Mouse (Mus musculus) heart, embryonic 16.5 days (tissue): Measurements from ENCODE around the gene Lrpap1. TPM values are rescaled to one million over a fixed set of nuclear protein-coding genes. Genes with fewer than 3 reads are reported as not detected.

Experiments used
- ATAC-seq: fragments of 200-750 bp; cut with Nextera tagmentation; replicated peaks from 2 replicates; pipeline ENCODE4 v1.8.0; 2017; ENCODE audit warnings: moderate number of reproducible peaks; ENCODE audit not compliant: insufficient read depth, low FRiP score; ENCODE audit errors: extremely low read depth
- H3K27ac ChIP-seq: fragments of 300-500 bp; sonication (generic); 2 replicates; pipeline ENCODE4 v1.5.1; 2014; ENCODE audit warnings: mild to moderate bottlenecking, low read length, control low read depth, moderate library complexity
- H3K27me3 ChIP-seq: fragments of 300-500 bp; sonication (generic); 2 replicates; pipeline ENCODE4 v1.6.1; 2014; ENCODE audit warnings: low read length, mixed read lengths; ENCODE audit not compliant: control insufficient read depth, insufficient read depth
- H3K36me3 ChIP-seq: fragments of 300-500 bp; sonication (generic); 2 replicates; pipeline ENCODE4 v1.6.1; 2014; ENCODE audit not compliant: control insufficient read depth, insufficient read depth
- H3K4me1 ChIP-seq: fragments of 300-500 bp; sonication (generic); 2 replicates; pipeline ENCODE4 v1.6.1; 2014; ENCODE audit warnings: low read length, mixed read lengths; ENCODE audit not compliant: control insufficient read depth, insufficient read depth
- H3K4me2 ChIP-seq: fragments of 300-500 bp; sonication (generic); 2 replicates; pipeline ENCODE4 v1.6.1; 2014; ENCODE audit warnings: low read depth, mild to moderate bottlenecking, control low read depth, low read length
- H3K4me3 ChIP-seq: fragments of 300-500 bp; sonication (generic); 2 replicates; pipeline ENCODE4 v1.5.1; 2014; ENCODE audit warnings: mild to moderate bottlenecking, control low read depth, low read length
- H3K9ac ChIP-seq: fragments of 300-500 bp; sonication (generic); 2 replicates; pipeline ENCODE4 v1.6.1; 2014; ENCODE audit warnings: low read length, control low read depth
- H3K9me3 ChIP-seq: fragments of 300-500 bp; sonication (generic); replicated peaks from 2 replicates; pipeline ENCODE4 v1.6.1; 2016; ENCODE audit warnings: low read length; ENCODE audit not compliant: control insufficient read depth
- WGBS: fragments of 180-500 bp; shearing (Covaris S2); extraction: QIAGEN DNeasy Blood & Tissue Kit; methylation state at CpG from one replicate; pipeline ENCODE4 v1.1.7; 2014; 5-methylcytosine and 5-hydroxymethylcytosine counted together
- polyA plus RNA-seq: library from polyadenylated mRNA; unstranded; fragments of >200 nt; fragmentation: Nextera tagmentation; extraction: Ambion mirVana; gene quantifications from 2 replicates; pipeline ENCODE4 v1.2.1, GENCODE M21; 2015

The Lrpap1 gene
- polyA plus RNA-seq, 1 experiment from 2014 or later = 131 TPM

DNA sequence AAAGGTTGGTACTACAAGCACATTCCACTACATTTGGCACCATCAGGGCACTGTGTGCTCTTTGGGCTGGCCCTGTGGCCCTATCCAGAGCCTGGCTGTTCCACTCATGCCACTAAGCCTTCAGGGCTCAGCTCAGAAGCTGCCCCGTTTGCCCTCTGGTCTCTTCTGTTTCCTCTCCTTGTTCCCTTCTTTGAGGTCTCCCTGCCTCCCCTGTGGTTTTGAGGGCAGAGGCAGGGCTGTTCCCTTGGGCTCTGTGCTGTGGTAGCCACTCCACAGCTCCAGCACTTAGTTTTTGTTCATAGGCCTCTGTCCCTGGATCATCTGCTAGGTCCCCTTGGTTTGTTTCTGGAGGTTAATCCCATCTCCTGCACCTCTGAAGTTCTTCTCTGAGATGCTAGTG lies 37.3 kb upstream of the Lrpap1 start:
- no peak overlapping the region for H3K27ac ChIP-seq
- H3K4me3 ChIP-seq = no peak overlapping the region
- 81% methylated on average over 1 of the region's 1 CpGs for WGBS
- no peak for ATAC-seq
- H3K4me2 ChIP-seq = no peak overlapping the region
- H3K4me1 ChIP-seq = peaks cover 26% of the 10 kb centered on the region
- no peak overlapping the region for H3K9ac ChIP-seq
- H3K27me3 ChIP-seq = no peaks in the 10 kb centered on the region
- H3K9me3 ChIP-seq = no peaks in the 10 kb centered on the region
- H3K36me3 ChIP-seq = no peaks in the 10 kb centered on the region

DNA sequence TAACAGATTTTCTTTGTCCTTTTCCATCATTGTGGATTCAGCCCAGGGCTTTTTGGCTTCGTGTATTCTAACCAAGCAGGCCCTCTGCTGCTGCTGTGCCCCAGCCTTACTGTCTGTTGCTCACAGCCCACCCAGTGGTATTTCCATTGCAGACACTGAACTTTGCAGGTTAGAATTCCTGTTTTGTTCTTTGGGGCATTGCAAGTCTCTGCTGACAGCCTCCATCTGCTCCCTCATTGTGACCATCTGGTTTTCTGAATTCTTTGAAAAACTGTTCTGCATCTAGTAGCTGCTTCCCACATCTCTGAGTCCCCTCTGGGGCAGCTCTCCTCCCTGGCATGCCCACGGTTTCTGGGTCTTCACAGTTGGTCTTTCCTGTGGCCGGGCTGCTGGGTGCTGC lies 35.8 kb upstream of the Lrpap1 start:
- H3K4me3 ChIP-seq = no peak overlapping the region
- no peak for ATAC-seq
- peaks cover 21% of the 10 kb centered on the region for H3K4me1 ChIP-seq
- 53% methylated on average over 3 of the region's 3 CpGs for WGBS
- no peaks in the 10 kb centered on the region for H3K27me3 ChIP-seq
- no peak overlapping the region for H3K4me2 ChIP-seq
- H3K27ac ChIP-seq = no peak overlapping the region
- H3K9ac ChIP-seq = no peak overlapping the region
- H3K9me3 ChIP-seq = no peaks in the 10 kb centered on the region
- H3K36me3 ChIP-seq = no peaks in the 10 kb centered on the region

- Histone ChIP-seq H3K9ac (no peak overlapping the region), H3K27ac (peak overlapping the region; percentile 70), H3K9me3 (no peaks in the 10 kb centered on the region), H3K4me1 (peaks cover 15% of the 10 kb centered on the region), H3K36me3 (no peaks in the 10 kb centered on the region), H3K4me2 (no peak overlapping the region), H3K27me3 (no peaks in the 10 kb centered on the region), H3K4me3 (no peak overlapping the region)
- peak; percentile 63 for ATAC-seq
- 67% methylated on average over 11 of the region's 11 CpGs for WGBS
Observed at GRCm38 (mm10) chr5:35138183-35138611, 32.6 kb upstream of the Lrpap1 start.

DNA sequence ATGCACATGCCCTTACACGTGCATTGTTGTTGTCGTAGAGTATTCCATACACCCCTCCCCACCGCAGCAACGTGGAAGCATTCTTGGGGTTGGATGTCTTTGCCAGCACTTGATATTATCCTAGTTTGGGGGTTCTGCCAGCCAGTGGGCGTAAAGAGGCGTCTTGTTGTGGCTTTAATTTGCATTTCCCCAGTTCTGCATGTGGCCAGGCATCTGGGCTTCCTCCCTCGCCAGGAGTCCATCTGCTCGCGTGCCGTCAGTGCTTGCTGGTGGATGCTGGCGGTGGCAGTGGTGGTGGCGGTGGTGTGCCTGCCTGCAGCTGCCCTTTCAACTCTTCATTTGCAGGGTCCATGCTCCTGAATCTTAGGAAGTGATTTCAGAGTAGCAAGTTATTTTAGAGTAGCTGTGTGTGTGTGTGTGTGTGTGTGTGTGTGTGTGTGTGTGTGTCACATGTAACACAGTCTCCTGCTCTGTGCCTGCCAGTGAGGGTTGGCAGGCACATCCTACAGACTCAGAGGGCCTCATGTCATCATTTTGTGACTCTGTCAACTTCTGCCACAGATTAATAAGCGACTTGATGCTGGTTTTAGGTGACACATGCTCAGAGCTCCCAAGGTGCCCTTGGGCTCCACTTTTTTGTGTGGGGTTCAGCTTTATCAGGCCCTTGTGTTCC lies 32.1 kb upstream of the Lrpap1 start:
- ATAC-seq = peak; percentile 53; the same call in 1 of the 2 replicates
- H3K36me3 ChIP-seq = no peaks in the 10 kb centered on the region

DNA sequence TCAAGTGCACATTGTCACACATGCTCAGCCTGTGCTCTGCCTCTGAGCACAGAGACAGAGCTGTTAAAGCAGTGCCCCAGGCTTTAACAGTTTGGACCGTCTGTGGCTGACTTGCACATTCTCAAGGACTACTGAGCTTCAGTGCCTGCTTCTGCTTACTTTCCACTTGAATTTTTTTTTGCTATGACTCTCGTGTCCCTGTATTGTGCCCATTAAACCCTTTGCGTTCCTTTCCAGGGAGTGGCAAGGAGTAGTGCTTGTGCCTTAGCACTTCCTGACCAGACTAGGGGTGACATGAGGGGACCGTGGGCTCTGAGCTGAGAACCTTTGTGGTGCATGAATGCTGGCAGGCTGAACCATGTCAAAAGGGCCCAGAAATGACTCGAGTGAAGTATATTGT lies 30.3 kb upstream of the Lrpap1 start:
- no peak overlapping the region; the same call in 1 of the 2 replicates for H3K27ac ChIP-seq

More for the DNA sequence above, 32.1 kb upstream of the Lrpap1 start:
- Histone ChIP-seq H3K9ac (no peak overlapping the region), H3K4me1 (peaks cover 15% of the 10 kb centered on the region), H3K27ac (peak overlapping the region; percentile 70), H3K4me2 (no peak overlapping the region), H3K4me3 (no peak overlapping the region), H3K9me3 (no peaks in the 10 kb centered on the region), H3K27me3 (no peaks in the 10 kb centered on the region)
- 50% methylated on average over 13 of the region's 13 CpGs for WGBS

DNA sequence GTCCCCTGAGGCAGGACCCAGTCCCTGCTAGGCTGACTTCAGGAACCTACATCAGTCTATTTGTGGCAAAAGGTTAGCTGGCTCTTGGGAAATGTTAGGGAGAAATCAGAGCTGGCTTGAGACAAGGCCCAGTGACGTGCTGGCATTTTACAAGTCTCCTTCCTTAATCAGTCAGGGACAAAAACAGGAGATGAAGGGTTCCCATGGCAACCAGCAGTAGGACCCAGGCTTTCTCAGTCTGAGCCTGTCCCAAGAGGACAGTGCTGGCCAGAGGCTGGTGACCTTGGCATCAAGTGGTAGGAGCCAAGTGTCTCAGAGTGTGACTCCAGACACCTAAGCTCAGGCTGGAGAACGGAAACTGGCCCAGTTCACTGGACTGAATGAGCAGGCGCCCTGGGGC lies 28.7 kb upstream of the Lrpap1 start:
- Histone ChIP-seq H3K27me3 (no peaks in the 10 kb centered on the region), H3K4me1 (peaks cover 15% of the 10 kb centered on the region), H3K4me3 (no peak overlapping the region), H3K9ac (no peak overlapping the region), H3K27ac (no peak overlapping the region), H3K36me3 (no peaks in the 10 kb centered on the region), H3K4me2 (no peak overlapping the region), H3K9me3 (no peaks in the 10 kb centered on the region)
- 60% methylated on average over 3 of the region's 3 CpGs for WGBS
- no peak for ATAC-seq

More for the DNA sequence above, 30.3 kb upstream of the Lrpap1 start:
- no peak for ATAC-seq
- H3K4me3 ChIP-seq = no peak overlapping the region
- H3K9me3 ChIP-seq = no peaks in the 10 kb centered on the region
- no peaks in the 10 kb centered on the region for H3K27me3 ChIP-seq
- no peak overlapping the region for H3K9ac ChIP-seq
- H3K4me1 ChIP-seq = peaks cover 15% of the 10 kb centered on the region
- H3K4me2 ChIP-seq = no peak overlapping the region
- H3K36me3 ChIP-seq = no peaks in the 10 kb centered on the region
- WGBS = 56% methylated on average over 5 of the region's 5 CpGs

DNA sequence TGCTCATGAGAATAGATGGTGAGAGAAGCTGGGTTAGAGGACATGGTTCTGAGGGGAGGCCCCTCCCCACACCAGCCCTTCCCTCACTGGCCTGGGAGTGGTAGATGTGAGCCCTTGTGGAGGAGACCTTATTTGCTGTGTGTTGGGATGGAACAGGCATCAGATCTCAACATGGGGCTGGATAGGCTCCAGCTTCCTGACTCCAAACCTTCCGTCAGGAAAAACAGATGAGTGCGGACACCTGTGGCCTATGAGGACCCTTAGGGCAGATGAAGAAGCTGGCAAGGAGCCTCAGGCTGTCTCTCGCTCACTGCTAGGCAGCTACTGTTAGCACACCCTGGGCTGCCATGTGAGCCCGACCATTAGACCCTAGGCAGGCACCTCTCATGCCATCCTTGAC lies 27.9 kb upstream of the Lrpap1 start:
- 89% methylated on average over 4 of the region's 4 CpGs for WGBS
- Histone ChIP-seq H3K4me1 (peaks cover 10% of the 10 kb centered on the region), H3K9me3 (no peaks in the 10 kb centered on the region), H3K36me3 (no peaks in the 10 kb centered on the region), H3K27me3 (no peaks in the 10 kb centered on the region), H3K27ac (no peak overlapping the region), H3K4me2 (no peak overlapping the region), H3K4me3 (no peak overlapping the region), H3K9ac (no peak overlapping the region)
- ATAC-seq = no peak

DNA sequence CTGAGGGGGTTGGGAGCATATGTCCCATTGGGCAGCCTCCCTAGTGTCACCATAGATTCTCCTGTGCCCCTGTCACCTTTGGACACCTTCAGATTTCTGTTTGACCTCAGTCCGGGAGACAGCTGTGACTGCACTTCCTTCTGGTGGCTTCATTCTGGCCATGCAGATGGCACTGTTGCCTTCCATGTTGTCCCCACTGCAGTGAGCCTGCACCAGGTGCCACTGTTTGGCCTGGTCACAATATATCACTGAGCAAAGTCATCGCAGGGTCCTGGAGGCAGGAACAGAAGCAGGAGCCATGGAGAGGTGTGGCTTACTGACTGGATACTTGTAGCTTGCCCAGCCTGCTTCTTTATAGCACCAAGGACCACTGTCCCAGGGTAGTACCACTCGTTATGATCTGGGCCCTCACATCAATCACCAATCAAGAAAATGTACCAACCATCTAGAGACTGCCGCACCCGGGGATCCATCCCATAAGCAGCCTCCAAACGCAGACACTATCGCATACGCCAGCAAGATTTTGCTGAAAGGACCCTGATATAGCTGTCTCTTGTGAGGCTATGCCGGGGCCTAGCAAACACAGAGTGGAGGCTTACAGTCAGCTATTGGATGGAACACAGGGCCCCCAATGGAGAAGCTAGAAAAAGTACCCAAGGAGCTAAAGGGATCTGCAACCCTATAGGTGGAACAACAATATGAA lies 26.9 kb upstream of the Lrpap1 start:
- Histone ChIP-seq H3K27me3 (no peaks in the 10 kb centered on the region), H3K4me3 (no peak overlapping the region), H3K9ac (no peak overlapping the region), H3K36me3 (no peaks in the 10 kb centered on the region), H3K4me1 (peaks cover 1% of the 10 kb centered on the region; the same call in 1 of the 2 replicates), H3K27ac (no peak overlapping the region), H3K4me2 (no peak overlapping the region), H3K9me3 (no peaks in the 10 kb centered on the region)
- ATAC-seq = no peak
- WGBS = 88% methylated on average over 9 of the region's 9 CpGs

DNA sequence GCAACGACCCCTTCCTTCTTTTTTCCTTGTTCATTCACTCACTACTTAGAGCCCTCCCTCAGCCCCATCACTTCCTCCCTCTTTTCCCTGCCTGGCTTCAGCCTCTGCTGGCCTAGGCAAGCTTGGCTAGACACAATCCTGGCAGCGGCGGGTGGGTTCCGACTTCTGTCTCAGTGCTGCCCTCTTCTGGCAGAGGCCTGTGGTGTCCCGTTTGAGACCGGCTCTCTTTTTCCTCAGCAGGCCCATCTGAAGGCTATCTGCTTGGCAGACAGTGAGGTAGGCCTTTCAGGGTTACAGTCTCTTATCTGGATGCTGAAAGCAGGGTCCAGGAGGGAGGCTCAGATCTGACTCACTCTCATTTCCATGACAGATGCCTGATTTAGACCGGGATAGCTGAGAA lies 26.2 kb upstream of the Lrpap1 start:
- H3K4me3 ChIP-seq = no peak overlapping the region
- no peaks in the 10 kb centered on the region for H3K36me3 ChIP-seq
- no peak overlapping the region for H3K27ac ChIP-seq
- H3K9me3 ChIP-seq = no peaks in the 10 kb centered on the region
- peak; percentile 56; the same call in 1 of the 2 replicates for ATAC-seq
- no peak overlapping the region for H3K9ac ChIP-seq
- H3K4me2 ChIP-seq = no peak overlapping the region
- H3K27me3 ChIP-seq = no peaks in the 10 kb centered on the region
- no peaks in the 10 kb centered on the region for H3K4me1 ChIP-seq
- WGBS = 6% methylated on average over 7 of the region's 7 CpGs
